Mouse (Mus musculus) skeletal muscle tissue, adult 2 months (tissue): ENCODE measurements around the gene Gm21970.

Experiments
- DNase-seq: peaks from one replicate; pipeline ENCODE4 v3.0.0-alpha.2; 2012; ENCODE audit warnings: low read depth, low spot score

The Gm21970 gene

DNA sequence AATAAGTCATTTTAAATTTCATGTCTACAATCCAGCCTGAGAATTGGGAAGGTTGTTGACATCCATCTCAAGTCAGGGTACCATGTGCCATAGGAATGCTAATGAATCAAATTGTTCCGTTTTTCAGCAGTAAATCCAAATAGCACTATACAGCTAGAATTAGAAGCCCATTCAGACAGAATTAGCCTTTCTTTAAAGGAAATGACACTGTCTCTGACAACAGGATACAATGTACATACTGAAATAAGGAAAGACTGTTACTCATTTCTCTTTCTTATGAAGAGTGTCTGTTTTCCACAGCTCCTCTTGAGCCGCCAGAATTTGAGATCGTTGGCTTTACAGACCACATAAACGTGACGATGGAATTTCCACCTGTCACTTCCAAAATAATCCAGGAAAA is at the start of gene Gm21970:
Gm21970 (plus strand) TSS at position 301 of the 400 bp plus-strand sequence.
- no peak for DNase-seq

DNA sequence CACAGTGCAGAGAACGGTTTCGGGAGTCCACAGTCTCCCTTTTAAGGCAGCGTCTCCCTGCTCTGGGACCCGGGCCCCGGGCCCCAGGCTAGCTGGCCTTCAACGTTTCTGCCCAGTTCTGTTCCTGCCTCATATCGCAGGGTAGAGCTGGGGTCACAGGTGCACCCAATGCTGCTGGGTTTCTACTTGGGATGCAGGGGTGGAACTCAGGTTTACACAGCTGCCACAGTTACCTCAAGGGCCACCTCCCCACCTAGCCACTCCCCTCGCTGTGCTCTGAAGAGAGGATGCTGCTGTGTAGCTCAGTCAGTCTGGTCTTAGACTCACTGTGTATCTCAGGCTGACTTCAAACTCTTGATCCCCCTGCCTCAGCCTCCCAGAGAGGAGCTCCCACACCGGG is 45.0 kb upstream of the Gm21970 start:
- no peak for DNase-seq

DNA sequence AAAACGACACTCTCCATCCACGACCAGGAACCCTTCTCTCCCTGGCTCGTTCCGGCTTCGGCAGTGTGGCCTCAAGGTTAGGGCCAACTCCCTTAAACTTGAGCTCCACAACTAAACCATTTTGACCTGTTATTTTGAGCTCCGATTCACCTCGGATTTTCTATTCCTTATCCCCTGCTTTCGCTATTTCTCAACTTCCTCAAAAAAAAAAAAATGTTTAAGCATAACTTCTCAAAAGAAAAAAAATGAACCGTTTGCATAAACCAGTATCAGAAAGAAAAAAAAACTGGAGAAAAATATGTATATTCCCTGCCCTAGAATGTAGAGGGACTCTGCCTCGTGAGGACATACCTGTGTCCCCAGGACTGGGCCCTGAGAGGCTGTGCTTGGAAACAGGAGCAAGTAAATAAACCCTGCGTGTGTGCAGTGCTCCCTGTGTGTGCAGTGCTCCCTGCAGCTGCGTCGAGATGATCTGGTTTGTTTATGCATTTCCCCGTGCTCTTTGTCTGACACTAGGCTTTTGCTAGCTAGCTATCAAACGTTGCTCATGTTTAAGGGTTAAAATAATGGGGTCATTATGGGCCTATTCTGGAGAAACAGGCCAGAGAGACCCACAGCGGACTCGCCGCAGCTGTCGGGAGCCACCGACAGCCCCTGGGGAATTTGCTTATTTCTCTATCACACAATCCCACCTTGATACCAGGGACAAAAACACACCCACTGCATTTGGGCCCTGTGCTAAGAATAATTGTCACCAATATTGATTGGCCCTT is 43.8 kb upstream of the Gm21970 start:
- DNase-seq: no peak

DNA sequence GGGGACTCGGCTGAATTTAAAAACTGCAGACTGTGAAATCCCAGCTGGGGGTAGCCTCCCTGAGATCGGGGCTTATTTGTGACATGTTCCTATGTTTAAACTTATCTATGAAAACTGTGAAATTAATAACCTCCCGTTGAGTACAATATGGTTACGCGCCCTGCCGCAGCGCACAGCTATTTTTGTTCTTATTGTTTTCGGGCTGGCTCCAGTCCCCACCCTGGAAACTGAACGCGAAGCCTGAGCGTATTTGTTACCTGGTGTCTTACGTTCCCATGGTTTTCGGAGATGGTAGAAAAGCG is 43.3 kb upstream of the Gm21970 start:
- DNase-seq: no peak

DNA sequence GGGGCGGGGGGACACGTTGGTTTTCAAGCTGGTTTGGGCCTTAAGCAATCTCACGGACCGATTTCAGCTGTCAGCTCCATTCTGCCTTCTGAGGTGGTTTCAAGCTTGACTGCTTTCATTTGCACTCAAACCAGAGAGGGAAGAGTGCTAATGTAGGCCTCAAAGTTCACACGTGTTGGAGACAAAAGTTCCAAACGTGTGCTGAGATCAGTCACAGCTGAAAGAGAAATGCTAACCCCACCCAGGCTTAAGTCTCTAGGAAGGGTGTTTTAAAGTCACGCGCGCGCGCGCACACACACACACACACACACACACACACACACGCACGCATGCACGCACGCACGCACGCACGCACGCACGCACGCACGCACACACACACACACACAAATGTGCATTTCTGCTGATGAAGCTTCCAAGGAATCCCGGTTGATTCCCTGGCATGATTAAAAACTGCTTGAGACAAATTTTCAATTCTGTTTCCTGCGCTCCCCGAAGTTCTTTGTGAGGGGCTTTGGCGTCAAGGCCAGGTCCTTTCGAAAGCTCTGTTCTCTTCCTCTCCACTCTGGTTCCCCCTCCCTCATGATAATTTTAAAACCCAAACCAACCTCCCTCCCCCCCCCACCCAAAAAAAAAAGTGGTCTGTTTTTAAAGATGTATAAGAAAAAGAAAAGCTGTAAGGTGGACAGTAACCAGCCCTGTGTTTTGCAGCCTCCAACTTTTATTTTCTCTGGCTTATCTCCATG is 42.8 kb upstream of the Gm21970 start:
- DNase-seq: no peak

DNA sequence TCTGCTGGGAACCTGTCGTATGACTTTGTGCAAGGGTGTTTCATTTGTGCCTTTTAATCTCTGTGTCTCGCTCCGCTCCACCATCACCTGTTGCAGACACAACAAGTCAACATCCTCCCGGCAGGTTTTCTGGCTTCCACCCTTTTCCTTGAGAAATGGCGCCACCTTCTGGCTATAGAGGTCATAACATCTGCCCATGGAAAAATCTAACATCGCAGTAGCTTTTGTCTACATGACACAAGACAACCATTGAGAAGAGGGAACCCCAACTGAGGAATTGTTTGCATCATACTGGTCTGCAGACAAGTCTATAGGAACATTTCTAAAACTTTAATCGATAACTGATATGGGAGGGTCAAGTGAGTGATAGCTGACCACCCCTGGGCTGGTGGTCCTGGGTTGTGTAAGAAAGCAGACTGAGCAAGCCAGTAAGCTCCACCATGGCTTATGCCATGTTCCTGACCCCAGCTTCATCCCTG is 39.4 kb upstream of the Gm21970 start:
- peak; percentile 60 for DNase-seq

DNA sequence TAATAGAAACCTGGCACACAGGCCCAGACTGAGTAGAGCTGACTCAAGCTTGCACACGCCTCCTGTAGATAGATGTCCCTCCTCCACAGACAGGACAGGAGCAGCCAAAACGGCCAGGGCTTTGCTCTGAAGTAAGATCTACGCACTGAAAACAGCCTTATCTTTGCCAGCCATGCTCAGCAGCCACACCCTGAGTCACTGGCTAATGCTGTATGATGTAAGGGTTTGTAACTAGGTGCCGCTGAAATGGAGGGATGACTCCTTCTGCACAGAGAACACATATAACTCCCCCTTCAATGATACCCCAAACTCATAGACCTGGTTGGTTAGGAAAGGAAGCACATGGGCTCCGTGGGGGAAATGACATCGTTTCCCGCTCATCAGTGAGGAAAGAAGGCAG is 38.8 kb upstream of the Gm21970 start:
- no peak for DNase-seq

DNA sequence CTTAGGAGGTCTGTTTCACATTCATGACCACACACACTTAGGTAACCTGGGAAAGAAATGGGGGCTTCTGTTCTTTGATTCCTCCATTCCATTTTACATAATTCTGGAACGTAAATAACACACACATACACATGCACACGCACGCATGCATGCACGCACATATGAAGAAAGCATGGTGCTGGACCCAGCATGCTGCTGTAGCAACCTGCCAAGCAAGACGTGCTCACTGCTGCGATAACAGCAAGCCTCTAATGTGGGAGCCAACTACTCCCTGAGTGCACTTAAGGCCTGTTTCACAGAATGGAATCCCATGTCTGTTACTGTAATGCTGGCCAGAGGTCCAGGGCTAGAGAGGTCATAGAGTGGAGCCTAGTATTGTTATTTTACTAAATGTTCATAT is 38.3 kb upstream of the Gm21970 start:
- no peak for DNase-seq

DNA sequence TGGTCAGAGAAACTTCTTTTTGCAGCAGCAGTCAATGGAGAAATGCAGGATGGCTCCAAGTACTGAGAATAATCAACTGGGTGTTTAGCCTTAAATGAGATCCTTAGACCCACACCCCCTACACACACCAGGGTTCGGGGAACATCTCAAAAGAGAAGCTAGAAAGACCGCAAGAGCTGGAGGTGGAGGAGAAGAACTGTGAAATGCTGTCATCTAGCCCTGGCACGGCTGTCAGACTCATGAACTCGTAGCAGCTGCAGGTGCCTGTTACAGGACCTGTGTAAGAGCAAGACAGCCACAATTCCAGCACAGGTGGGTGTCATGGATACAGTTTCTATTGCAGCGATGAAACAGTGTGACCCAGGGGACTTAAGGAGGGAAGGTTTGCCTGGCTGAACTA is 37.9 kb upstream of the Gm21970 start:
- DNase-seq: no peak

DNA sequence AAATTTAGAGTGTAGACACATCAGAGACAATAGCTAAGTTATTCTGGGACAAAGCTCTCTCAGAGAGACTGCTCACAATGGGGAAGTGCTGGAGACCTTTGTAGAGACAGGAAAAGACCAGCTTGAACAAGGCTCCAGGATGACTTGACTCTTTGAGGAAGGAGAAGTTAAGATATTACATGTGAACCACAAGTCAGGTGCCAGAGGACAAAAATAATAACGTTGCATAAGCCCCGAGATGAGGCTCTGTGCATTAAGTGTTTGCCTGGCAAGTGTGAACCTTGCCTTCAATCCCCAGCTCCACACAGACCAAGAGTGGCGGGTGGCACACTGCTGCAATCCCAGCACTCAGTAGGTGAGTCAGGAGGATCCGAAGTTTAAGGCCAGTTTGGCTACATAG is 36.9 kb upstream of the Gm21970 start:
- no peak for DNase-seq

DNA sequence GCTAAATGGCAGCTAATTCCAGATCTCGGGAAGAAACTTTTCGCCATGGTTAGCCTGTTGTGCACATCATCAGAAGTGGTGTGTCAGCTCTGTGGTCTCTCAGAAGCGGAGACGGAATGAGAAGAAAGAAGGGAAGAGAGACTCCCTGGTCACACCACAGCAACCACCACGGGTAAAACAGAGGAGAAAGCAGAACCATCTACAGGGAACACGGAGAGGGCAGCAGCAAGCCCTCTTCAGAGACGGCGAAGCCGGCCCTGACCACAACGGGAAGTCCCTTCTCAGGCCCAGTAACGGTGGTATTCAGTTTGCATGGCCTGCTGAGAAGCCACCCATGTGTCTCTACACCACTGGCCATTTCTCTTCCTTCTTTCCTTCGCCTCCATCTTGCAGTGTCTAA is 36.4 kb upstream of the Gm21970 start:
- peak; percentile 50 for DNase-seq

DNA sequence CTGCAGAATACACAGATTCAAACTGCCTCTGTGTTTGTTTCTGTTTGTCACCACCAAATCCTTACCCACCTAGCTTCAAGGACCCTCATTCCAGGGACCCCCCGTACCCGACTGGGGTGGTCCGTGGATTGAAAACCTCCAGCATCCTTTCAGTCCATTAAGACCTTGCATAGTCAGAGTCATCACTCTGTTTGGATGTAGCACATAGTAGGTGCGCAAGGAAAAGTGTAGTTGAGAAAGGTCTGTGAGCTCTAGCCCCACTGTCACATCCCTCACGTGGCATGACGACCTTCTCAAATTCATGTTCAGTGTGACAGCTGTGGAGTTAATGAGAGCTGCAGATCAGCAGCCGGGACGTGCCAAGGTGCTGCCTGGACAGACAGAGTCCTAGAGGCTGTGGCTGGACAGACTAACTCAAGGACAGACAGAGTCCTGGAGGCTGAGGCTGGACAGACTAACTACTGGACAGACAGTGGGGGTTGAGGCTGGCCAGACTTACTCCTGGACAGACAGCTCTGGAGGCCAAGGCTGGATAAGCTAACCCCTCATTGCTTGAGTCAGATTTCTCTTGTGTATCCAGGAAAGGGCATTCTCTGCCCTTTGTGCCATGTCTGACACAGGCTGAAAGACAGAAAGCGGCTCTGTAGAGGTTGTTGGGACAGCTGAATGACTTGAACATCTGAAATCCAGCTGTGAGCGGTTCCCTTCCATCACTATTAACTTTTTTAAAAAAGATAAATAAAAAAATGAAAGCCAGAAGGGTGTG is 34.6 kb upstream of the Gm21970 start:
- no peak for DNase-seq

DNA sequence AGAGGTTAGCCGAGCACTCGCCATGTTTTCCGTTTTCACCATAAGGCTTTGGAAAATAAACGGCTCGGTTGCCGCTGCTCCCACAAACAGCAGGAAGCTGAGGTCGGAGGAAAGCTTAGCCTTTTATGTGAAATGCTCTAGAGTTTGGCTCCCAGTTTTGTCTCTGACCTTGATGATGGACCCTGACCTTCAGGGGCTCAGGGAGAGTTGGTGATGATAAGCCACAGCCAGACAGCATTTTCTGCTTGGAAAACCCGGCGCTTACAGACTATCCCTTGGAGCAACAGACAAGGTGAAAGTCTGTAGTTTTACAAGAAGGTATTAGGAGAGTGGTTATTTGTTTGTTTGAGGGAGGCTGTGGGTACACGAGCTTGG is 34.0 kb upstream of the Gm21970 start:
- no peak for DNase-seq

DNA sequence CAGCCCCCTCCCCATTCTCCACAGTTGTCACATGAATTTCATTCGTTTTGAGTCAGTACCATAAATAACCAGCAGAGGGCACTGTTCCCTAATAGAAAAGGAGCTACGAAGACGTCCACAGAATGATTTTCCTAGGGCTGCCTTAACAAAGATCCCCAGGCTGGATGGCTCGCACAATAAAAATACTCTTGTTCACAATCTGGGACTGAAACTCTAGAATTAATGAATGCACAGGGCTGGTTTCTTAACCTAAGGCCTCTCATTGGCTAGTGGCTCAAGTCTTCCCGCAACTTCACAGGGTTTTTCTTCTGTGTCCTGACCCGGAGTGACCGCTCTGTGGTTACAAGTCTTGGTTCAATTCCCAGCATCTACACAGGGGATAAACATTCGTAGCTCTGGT is 33.0 kb upstream of the Gm21970 start:
- peak; percentile 37 for DNase-seq

DNA sequence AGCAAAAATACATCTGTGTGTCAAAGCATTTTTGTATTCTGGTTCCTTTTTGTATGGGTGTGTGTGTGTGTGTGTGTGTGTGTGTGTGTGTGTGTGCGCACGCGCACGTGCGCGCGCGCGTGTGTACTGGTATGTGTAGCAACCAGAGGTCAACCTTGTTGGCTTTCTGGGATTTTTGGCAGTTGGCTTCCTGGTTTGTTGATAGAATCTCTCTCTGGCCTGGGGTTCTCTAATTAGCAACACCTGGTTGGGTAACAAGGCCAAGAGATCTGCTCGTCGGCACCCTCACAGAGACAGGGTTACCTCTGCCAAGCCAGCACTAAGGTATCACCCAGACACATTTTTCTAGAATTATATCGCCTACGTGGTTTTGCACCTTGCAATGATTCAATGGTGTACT is 32.0 kb upstream of the Gm21970 start:
- DNase-seq: no peak

DNA sequence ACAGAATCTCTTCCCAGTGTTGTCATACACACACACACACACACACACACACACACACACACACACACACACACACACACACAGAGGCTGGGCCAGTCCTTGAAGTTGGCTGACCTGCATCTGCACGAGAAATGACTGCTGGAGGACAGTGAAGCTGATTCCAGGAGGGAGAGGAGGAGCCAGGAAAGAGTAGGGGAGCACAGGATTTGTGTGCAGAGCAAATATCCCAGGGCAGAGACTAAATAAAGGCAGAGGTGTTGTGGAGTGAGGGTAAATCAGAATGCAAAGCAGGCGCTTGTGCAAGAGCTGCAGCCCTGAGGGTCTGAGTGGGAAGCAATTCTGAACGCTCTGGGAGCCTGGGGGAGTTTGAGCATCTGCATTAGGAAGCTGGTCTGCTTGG is 31.4 kb upstream of the Gm21970 start:
- no peak for DNase-seq

DNA sequence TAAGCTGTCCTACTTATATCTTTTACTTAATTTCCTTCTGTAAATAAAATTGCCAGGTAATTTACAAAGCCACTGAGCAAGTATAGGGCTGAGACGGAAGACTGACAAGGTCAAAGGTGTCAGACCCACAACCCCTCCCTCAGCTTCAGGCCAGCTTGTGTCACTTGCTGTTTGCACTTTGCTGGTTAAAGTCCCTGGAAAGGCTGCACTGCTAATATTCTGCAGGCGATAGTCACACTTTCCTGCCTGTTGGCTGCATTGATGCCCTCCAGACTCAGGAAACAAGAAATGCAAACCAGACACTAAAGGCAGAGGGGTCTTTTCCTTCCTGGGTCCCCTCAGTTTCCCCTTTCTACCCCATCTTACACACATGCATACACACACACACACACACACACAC is 29.5 kb upstream of the Gm21970 start:
- DNase-seq: no peak

DNA sequence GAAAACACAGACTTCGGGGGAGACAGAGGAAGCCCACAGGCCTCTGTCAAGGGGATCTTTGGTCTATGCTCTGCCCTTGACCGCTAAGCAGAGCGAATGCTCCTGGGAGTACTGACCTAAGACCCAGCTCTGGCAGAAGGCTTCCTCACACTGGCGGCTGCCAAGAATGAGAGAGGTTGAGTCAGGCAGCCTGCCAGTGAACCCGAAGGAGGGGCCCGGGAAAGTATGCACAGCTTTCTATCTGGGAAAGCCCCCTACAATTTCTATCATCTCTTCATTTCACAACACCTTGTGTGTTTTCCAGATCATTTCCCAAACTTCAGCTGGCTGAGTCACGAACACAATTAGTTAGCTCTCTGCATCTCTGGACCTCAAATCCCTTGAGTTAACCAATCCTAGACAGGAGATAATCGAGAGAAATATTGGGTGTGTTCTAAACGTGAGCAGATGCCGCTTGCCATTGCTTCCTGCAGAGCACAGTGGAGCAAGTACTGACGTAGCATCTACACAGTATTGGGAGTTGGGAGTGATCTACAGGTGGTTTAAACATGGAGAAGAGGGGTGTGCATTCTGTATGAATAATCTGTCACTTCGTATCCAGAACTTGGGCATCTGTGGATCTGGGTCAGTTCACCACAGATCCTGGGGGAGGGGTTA is 28.8 kb upstream of the Gm21970 start:
- DNase-seq: peak; percentile 52

DNA sequence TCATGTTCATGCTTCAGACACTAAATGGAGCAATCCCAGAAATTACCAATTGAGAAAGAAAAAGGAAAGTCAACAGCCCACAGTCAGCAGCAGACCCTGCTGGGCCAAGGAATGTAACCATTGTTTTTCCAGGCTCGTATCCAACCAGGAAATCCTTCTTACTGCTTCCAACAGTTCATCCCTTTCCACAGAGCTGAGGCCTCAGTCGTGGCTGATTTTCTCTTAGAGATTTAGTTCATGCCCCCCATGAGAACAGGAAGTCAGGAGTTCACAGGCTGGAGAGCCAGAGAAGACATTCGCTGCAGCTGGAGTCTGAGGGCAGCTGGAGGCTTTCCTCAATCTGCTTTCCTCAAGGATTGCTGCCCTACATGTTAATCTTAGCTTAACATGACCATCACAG is 28.0 kb upstream of the Gm21970 start:
- DNase-seq: peak; percentile 71

DNA sequence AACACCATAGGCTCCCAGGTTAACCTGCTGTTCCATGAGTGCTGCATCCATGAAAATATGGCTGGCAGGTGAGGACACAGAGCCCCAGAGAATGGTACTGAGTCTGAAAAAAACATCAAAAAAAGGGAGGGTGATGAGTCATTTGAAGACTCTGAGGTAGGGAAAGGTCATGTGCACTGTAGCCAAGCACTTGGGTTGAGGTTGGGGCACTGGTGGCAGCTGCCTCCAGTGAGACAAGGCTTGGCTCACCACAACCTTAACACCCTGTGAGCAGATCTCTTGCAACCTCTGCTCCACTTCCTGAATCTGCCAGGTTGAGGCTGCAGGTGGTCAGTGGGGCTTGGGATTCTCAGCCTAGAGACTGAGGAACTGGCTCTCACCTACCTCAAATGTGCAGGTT is 25.0 kb upstream of the Gm21970 start:
- no peak for DNase-seq

DNA sequence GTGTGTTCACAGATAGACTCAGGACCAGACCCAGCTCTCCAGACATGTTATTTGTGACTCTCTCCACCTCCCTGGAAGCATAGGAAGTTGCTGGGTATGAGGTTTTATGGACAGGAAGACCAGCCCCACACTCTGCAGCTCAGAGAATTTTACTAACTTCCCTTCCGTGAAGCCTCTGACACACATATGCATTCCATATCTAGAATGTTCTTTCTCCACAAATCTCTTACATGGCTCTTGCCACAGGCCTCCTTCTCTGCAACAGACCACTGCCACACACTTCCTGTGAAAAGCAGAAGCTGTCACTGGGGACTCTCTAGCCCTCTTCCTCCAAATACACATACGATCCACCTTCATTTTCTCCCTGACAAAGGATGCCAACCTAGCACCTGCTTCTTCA is 24.5 kb upstream of the Gm21970 start:
- no peak for DNase-seq
